Mouse (Mus musculus): Measurements from ENCODE around the gene Mtmr4. TPM values are rescaled to one million over a fixed set of nuclear protein-coding genes. Genes with fewer than 3 reads are reported as not detected.

Gene Mtmr4
- polyA plus RNA-seq, 1 experiment from 2014 or later: 45.5 TPM

GRCm38 (mm10) chr11:87579713-87580112 lies 12.2 kb upstream of the Mtmr4 start:
- H3K27ac ChIP-seq (ENCODE audit: low read depth, low read length): no peak overlapping the region
- H3K36me3 ChIP-seq (ENCODE audit: control insufficient read depth, insufficient read depth, low read length): no peaks in the 10 kb centered on the region
- no peaks in the 10 kb centered on the region for H3K27me3 ChIP-seq (replicated peaks; ENCODE audit: control insufficient read depth, insufficient read depth, low read length)
- H3K4me3 ChIP-seq (ENCODE audit: low read depth, low read length): no peak overlapping the region
- 55% methylated on average over 1 of the region's 1 CpGs for WGBS
- no peak overlapping the region for H3K4me2 ChIP-seq (ENCODE audit: low read length)
- H3K9me3 ChIP-seq (replicated peaks; ENCODE audit: control insufficient read depth, low read length): no peaks in the 10 kb centered on the region
- 0 out of 2 replicates have a peak, but pooled peaks cover 8% of the 10 kb centered on the region for H3K4me1 ChIP-seq (ENCODE audit: control insufficient read depth, insufficient read depth, low read length)
- DNase-seq (ENCODE audit: low spot score): no peak
- no peak for ATAC-seq
- no peak overlapping the region for H3K9ac ChIP-seq (ENCODE audit: low read length)

GRCm38 (mm10) chr11:87580543-87581085 lies 11.3 kb upstream of the Mtmr4 start:
- Histone ChIP-seq H3K4me1 (ENCODE audit: control insufficient read depth, insufficient read depth, low read length) (0 out of 2 replicates have a peak, but pooled peaks cover 8% of the 10 kb centered on the region), H3K36me3 (ENCODE audit: control insufficient read depth, insufficient read depth, low read length) (no peaks in the 10 kb centered on the region), H3K4me2 (ENCODE audit: low read length) (no peak overlapping the region), H3K4me3 (ENCODE audit: low read depth, low read length) (no peak overlapping the region), H3K9me3 (replicated peaks; ENCODE audit: control insufficient read depth, low read length) (no peaks in the 10 kb centered on the region), H3K27me3 (replicated peaks; ENCODE audit: control insufficient read depth, insufficient read depth, low read length) (no peaks in the 10 kb centered on the region), H3K9ac (ENCODE audit: low read length) (no peak overlapping the region), H3K27ac (ENCODE audit: low read depth, low read length) (no peak overlapping the region)
- WGBS: 45% methylated on average over 9 of the region's 10 CpGs
- DNase-seq (ENCODE audit: low spot score) (no peak), ATAC-seq (no peak)

GRCm38 (mm10) chr11:87581161-87581865 lies 10.6 kb upstream of the Mtmr4 start:
- H3K27ac ChIP-seq (ENCODE audit: low read depth, low read length): no peak overlapping the region
- H3K4me3 ChIP-seq (ENCODE audit: low read depth, low read length): no peak overlapping the region
- no peak for DNase-seq (ENCODE audit: low spot score)
- H3K4me1 ChIP-seq (ENCODE audit: control insufficient read depth, insufficient read depth, low read length): 0 out of 2 replicates have a peak, but pooled peaks cover 8% of the 10 kb centered on the region
- no peaks in the 10 kb centered on the region for H3K36me3 ChIP-seq (ENCODE audit: control insufficient read depth, insufficient read depth, low read length)
- WGBS: 88% methylated on average over 12 of the region's 12 CpGs
- no peak for ATAC-seq
- H3K9me3 ChIP-seq (replicated peaks; ENCODE audit: control insufficient read depth, low read length): no peaks in the 10 kb centered on the region
- H3K4me2 ChIP-seq (ENCODE audit: low read length): no peak overlapping the region
- H3K27me3 ChIP-seq (replicated peaks; ENCODE audit: control insufficient read depth, insufficient read depth, low read length): no peaks in the 10 kb centered on the region
- no peak overlapping the region for H3K9ac ChIP-seq (ENCODE audit: low read length)

- Histone ChIP-seq H3K27ac (ENCODE audit: low read depth, low read length) (no peak overlapping the region), H3K9ac (ENCODE audit: low read length) (no peak overlapping the region), H3K4me1 (ENCODE audit: control insufficient read depth, insufficient read depth, low read length) (0 out of 2 replicates have a peak, but pooled peaks cover 8% of the 10 kb centered on the region), H3K27me3 (replicated peaks; ENCODE audit: control insufficient read depth, insufficient read depth, low read length) (no peaks in the 10 kb centered on the region), H3K4me2 (ENCODE audit: low read length) (no peak overlapping the region), H3K9me3 (replicated peaks; ENCODE audit: control insufficient read depth, low read length) (no peaks in the 10 kb centered on the region), H3K4me3 (ENCODE audit: low read depth, low read length) (no peak overlapping the region), H3K36me3 (ENCODE audit: control insufficient read depth, insufficient read depth, low read length) (no peaks in the 10 kb centered on the region)
- ATAC-seq (no peak), DNase-seq (ENCODE audit: low spot score) (no peak)
- WGBS: 79% methylated on average over 8 of the region's 8 CpGs
Observed at GRCm38 (mm10) chr11:87581933-87582710, 9.8 kb upstream of the Mtmr4 start.

GRCm38 (mm10) chr11:87583291-87584034 lies 8.5 kb upstream of the Mtmr4 start:
- no peak for ATAC-seq
- H3K27me3 ChIP-seq (replicated peaks; ENCODE audit: control insufficient read depth, insufficient read depth, low read length): no peaks in the 10 kb centered on the region
- H3K36me3 ChIP-seq (ENCODE audit: control insufficient read depth, insufficient read depth, low read length): no peaks in the 10 kb centered on the region
- no peak overlapping the region for H3K4me2 ChIP-seq (ENCODE audit: low read length)
- WGBS: 88% methylated on average over 6 of the region's 6 CpGs
- H3K27ac ChIP-seq (ENCODE audit: low read depth, low read length): no peak overlapping the region
- H3K9ac ChIP-seq (ENCODE audit: low read length): no peak overlapping the region
- H3K4me1 ChIP-seq (ENCODE audit: control insufficient read depth, insufficient read depth, low read length): no peaks in the 10 kb centered on the region
- no peak overlapping the region for H3K4me3 ChIP-seq (ENCODE audit: low read depth, low read length)
- DNase-seq (ENCODE audit: low spot score): no peak
- no peaks in the 10 kb centered on the region for H3K9me3 ChIP-seq (replicated peaks; ENCODE audit: control insufficient read depth, low read length)

GRCm38 (mm10) chr11:87584711-87585505 lies 7.1 kb upstream of the Mtmr4 start:
- H3K9me3 ChIP-seq (replicated peaks; ENCODE audit: control insufficient read depth, low read length): no peaks in the 10 kb centered on the region

GRCm38 (mm10) chr11:87587211-87587874 lies 4.6 kb upstream of the Mtmr4 start:
- DNase-seq (ENCODE audit: low spot score) (no peak), ATAC-seq (no peak)
- Histone ChIP-seq H3K9ac (ENCODE audit: low read length) (no peak overlapping the region), H3K4me1 (ENCODE audit: control insufficient read depth, insufficient read depth, low read length) (peaks cover 5% of the 10 kb centered on the region), H3K4me3 (ENCODE audit: low read depth, low read length) (no peak overlapping the region), H3K36me3 (ENCODE audit: control insufficient read depth, insufficient read depth, low read length) (no peaks in the 10 kb centered on the region), H3K9me3 (replicated peaks; ENCODE audit: control insufficient read depth, low read length) (no peaks in the 10 kb centered on the region), H3K27me3 (replicated peaks; ENCODE audit: control insufficient read depth, insufficient read depth, low read length) (no peaks in the 10 kb centered on the region), H3K27ac (ENCODE audit: low read depth, low read length) (no peak overlapping the region), H3K4me2 (ENCODE audit: low read length) (no peak overlapping the region)
- 95% methylated on average over 5 of the region's 5 CpGs for WGBS

More at GRCm38 (mm10) chr11:87584711-87585505, 7.1 kb upstream of the Mtmr4 start:
- no peak for DNase-seq (ENCODE audit: low spot score)
- 90% methylated on average over 10 of the region's 10 CpGs for WGBS
- H3K9ac ChIP-seq (ENCODE audit: low read length): no peak overlapping the region
- no peak overlapping the region for H3K27ac ChIP-seq (ENCODE audit: low read depth, low read length)
- no peak overlapping the region for H3K4me3 ChIP-seq (ENCODE audit: low read depth, low read length)
- H3K27me3 ChIP-seq (replicated peaks; ENCODE audit: control insufficient read depth, insufficient read depth, low read length): no peaks in the 10 kb centered on the region
- no peaks in the 10 kb centered on the region for H3K36me3 ChIP-seq (ENCODE audit: control insufficient read depth, insufficient read depth, low read length)
- ATAC-seq: no peak
- no peak overlapping the region for H3K4me2 ChIP-seq (ENCODE audit: low read length)
- H3K4me1 ChIP-seq (ENCODE audit: control insufficient read depth, insufficient read depth, low read length): no peaks in the 10 kb centered on the region; the same call in 1 of the 2 replicates

GRCm38 (mm10) chr11:87589605-87590004 lies 2.4 kb upstream of the Mtmr4 start:
- Histone ChIP-seq H3K4me3 (ENCODE audit: low read depth, low read length) (no peak overlapping the region), H3K9ac (ENCODE audit: low read length) (no peak overlapping the region), H3K27ac (ENCODE audit: low read depth, low read length) (no peak overlapping the region), H3K4me2 (ENCODE audit: low read length) (no peak overlapping the region), H3K27me3 (replicated peaks; ENCODE audit: control insufficient read depth, insufficient read depth, low read length) (no peaks in the 10 kb centered on the region), H3K4me1 (ENCODE audit: control insufficient read depth, insufficient read depth, low read length) (peaks cover 16% of the 10 kb centered on the region), H3K36me3 (ENCODE audit: control insufficient read depth, insufficient read depth, low read length) (peaks cover 3% of the 10 kb centered on the region; the same call in 1 of the 2 replicates), H3K9me3 (replicated peaks; ENCODE audit: control insufficient read depth, low read length) (no peaks in the 10 kb centered on the region)
- no peak for ATAC-seq
- WGBS: 93% methylated on average over 8 of the region's 8 CpGs
- no peak for DNase-seq (ENCODE audit: low spot score)

All from forebrain, embryonic 14.5 days (tissue).